Mouse (Mus musculus): Measurements from ENCODE around the gene Disc1. TPM values are rescaled to one million over a fixed set of nuclear protein-coding genes. Genes with fewer than 3 reads are reported as not detected.

Disc1 gene
- total and polyA plus RNA-seq, 3 experiments = not detected

- Histone ChIP-seq H3K27ac (ENCODE audit: insufficient read depth, low read depth) (no peak overlapping the region), H3K4me1 (ENCODE audit: control insufficient read depth in 1 of 2, insufficient read depth in 2 of 2) (no peaks in the 10 kb centered on the region; a peak in 2 of 4 replicates), H3K4me3 (replicated peaks in 1 of 3; ENCODE audit: low read depth in 2 of 3, low read length in 2 of 3, poor library complexity in 1 of 3) (no peak overlapping the region), H3K27me3 (replicated peaks) (peaks cover 11% of the 10 kb centered on the region), H3K9me3 (replicated peaks; ENCODE audit: low read length) (peaks cover 9% of the 10 kb centered on the region), H3K9ac (ENCODE audit: insufficient read depth, low read depth) (no peak overlapping the region), H3K4me2 (ENCODE audit: insufficient read depth, low read depth, poor library complexity, severe bottlenecking) (no peak overlapping the region), H3K79me2 (replicated peaks; ENCODE audit: control insufficient read depth, extremely low read depth, insufficient read depth, poor library complexity, severe bottlenecking) (no peaks in the 10 kb centered on the region), H3K36me3 (replicated peaks in 1 of 2; ENCODE audit: control insufficient read depth in 1 of 2, insufficient read depth in 1 of 2, low read length in 1 of 2) (no peaks in the 10 kb centered on the region)
- TF ChIP-seq MAFK (IDR thresholded peaks at IDR 0.05; ENCODE audit: insufficient replicate concordance, low read length) (no peak), NRF1 (IDR thresholded peaks at IDR 0.05; ENCODE audit: low read depth, low read length) (no peak), BHLHE40 (IDR thresholded peaks at IDR 0.05; ENCODE audit: low read depth, low read length) (no peak), CHD1 (IDR thresholded peaks at IDR 0.05; ENCODE audit: low read depth, low read length) (no peak), NELFE (IDR thresholded peaks at IDR 0.05; ENCODE audit: low read depth, low read length) (no peak), UBTF (IDR thresholded peaks at IDR 0.05; ENCODE audit: low read depth, low read length) (no peak), POLR2A (IDR thresholded peaks at IDR 0.05; ENCODE audit: low read depth, low read length) (no peak), KAT2A (IDR thresholded peaks at IDR 0.05; ENCODE audit: insufficient replicate concordance, low read length) (no peak), MEF2A (IDR thresholded peaks at IDR 0.05; ENCODE audit: borderline replicate concordance, low read depth, low read length) (no peak), ZMIZ1 (IDR thresholded peaks at IDR 0.05; ENCODE audit: low read depth, low read length) (no peak), USF2 (conservative IDR thresholded peaks at IDR 0.05; ENCODE audit: low read depth, low read length) (no peak), SMC3 (IDR thresholded peaks at IDR 0.05; ENCODE audit: low read depth, low read length) (no peak), HCFC1 (IDR thresholded peaks at IDR 0.05; ENCODE audit: low read depth, low read length) (no peak), GABPA (IDR thresholded peaks at IDR 0.05; ENCODE audit: insufficient replicate concordance, low read depth, low read length) (no peak), SIN3A (IDR thresholded peaks at IDR 0.05; ENCODE audit: low read length) (no peak), E2F4 (IDR thresholded peaks at IDR 0.05; ENCODE audit: insufficient replicate concordance, low read depth, low read length) (no peak), CTCF (conservative IDR thresholded peaks at IDR 0.05 in 1 of 2, IDR thresholded peaks at IDR 0.05 in 1 of 2; ENCODE audit: low read depth in 2 of 2, low read length in 2 of 2) (no peak), MXI1 (IDR thresholded peaks at IDR 0.05; ENCODE audit: low read depth, low read length) (no peak), IRF4 (IDR thresholded peaks at IDR 0.05; ENCODE audit: low read depth, low read length) (no peak), ETS1 (conservative IDR thresholded peaks at IDR 0.05; ENCODE audit: low read depth, low read length) (no peak)
- in situ Hi-C loops (cut with MboI; ENCODE audit: low pct_ligation_motif_present, low pct_unique_long_range_greater_than_20kb, low sequenced_read_pairs) = no loop called here
- no peak for DNase-seq (ENCODE audit: extremely low read depth)
- dilution Hi-C loops (cut with MboI; ENCODE audit: extremely low pct_ligation_motif_present, extremely low pct_unique_long_range_greater_than_20kb, low sequenced_read_pairs) = no loop called here
These were observed 4.8 kb upstream of the Disc1 start for GRCm38 (mm10) chr8:125049051-125049750.

GRCm38 (mm10) chr8:125049826-125050225 lies 4.2 kb upstream of the Disc1 start:
- H3K4me2 ChIP-seq (ENCODE audit: insufficient read depth, low read depth, poor library complexity, severe bottlenecking) = no peak overlapping the region
- in situ Hi-C loops (cut with MboI; ENCODE audit: low pct_ligation_motif_present, low pct_unique_long_range_greater_than_20kb, low sequenced_read_pairs) (loop anchor here (25.0 kb wide), 1 partner anchor 112 kb away; no protein-coding TSS in a partner anchor), dilution Hi-C loops (cut with MboI; ENCODE audit: extremely low pct_ligation_motif_present, extremely low pct_unique_long_range_greater_than_20kb, low sequenced_read_pairs) (no loop called here)
- peaks cover 12% of the 10 kb centered on the region for H3K9me3 ChIP-seq (replicated peaks; ENCODE audit: low read length)
- H3K27me3 ChIP-seq (replicated peaks) = peaks cover 16% of the 10 kb centered on the region
- no peak overlapping the region for H3K9ac ChIP-seq (ENCODE audit: insufficient read depth, low read depth)
- no peak for TF ChIP-seq ZNF384 (IDR thresholded peaks at IDR 0.05; ENCODE audit: low read depth, low read length)
- no peak for TF ChIP-seq ZMIZ1 (IDR thresholded peaks at IDR 0.05; ENCODE audit: low read depth, low read length)
- no peak for TF ChIP-seq SMC3 (IDR thresholded peaks at IDR 0.05; ENCODE audit: low read depth, low read length)
- no peak for TF ChIP-seq ELF1 (IDR thresholded peaks at IDR 0.05; ENCODE audit: low read depth, low read length)
- TF ChIP-seq IRF4 (IDR thresholded peaks at IDR 0.05; ENCODE audit: low read depth, low read length) = no peak
- TF ChIP-seq MEF2A (IDR thresholded peaks at IDR 0.05; ENCODE audit: borderline replicate concordance, low read depth, low read length) = no peak
- TF ChIP-seq USF2 (conservative IDR thresholded peaks at IDR 0.05; ENCODE audit: low read depth, low read length) = no peak
- no peak for TF ChIP-seq ETS1 (conservative IDR thresholded peaks at IDR 0.05; ENCODE audit: low read depth, low read length)
- TF ChIP-seq BHLHE40 (IDR thresholded peaks at IDR 0.05; ENCODE audit: low read depth, low read length) = no peak
- no peak for TF ChIP-seq CTCF (conservative IDR thresholded peaks at IDR 0.05 in 1 of 2, IDR thresholded peaks at IDR 0.05 in 1 of 2; ENCODE audit: low read depth in 2 of 2, low read length in 2 of 2)
- no peak for TF ChIP-seq JUND (conservative IDR thresholded peaks at IDR 0.05; ENCODE audit: low read depth, low read length)
- H3K4me1 ChIP-seq (ENCODE audit: control insufficient read depth in 1 of 2, insufficient read depth in 2 of 2) = no peaks in the 10 kb centered on the region; a peak in 1 of 4 replicates
- H3K36me3 ChIP-seq (replicated peaks in 1 of 2; ENCODE audit: control insufficient read depth in 1 of 2, insufficient read depth in 1 of 2, low read length in 1 of 2) = no peaks in the 10 kb centered on the region
- no peak for DNase-seq (ENCODE audit: extremely low read depth)
- H3K4me3 ChIP-seq (replicated peaks in 1 of 3; ENCODE audit: low read depth in 2 of 3, low read length in 2 of 3, poor library complexity in 1 of 3) = no peak overlapping the region
- H3K27ac ChIP-seq (ENCODE audit: insufficient read depth, low read depth) = no peak overlapping the region
- H3K79me2 ChIP-seq (replicated peaks; ENCODE audit: control insufficient read depth, extremely low read depth, insufficient read depth, poor library complexity, severe bottlenecking) = no peaks in the 10 kb centered on the region
